Mouse (Mus musculus) naive thymus-derived CD4-positive, alpha-beta T cell, adult 2 months (primary cell): ENCODE data around the gene Pkd1l1.

ENCODE experiments used
- DNase-seq: peaks from one replicate; pipeline ENCODE4 v3.0.0-alpha.2; 2011; ENCODE audit warnings: low read depth

The Pkd1l1 gene

GRCm38 (mm10) chr11:8821403-8821802, 151.7 kb downstream of the Pkd1l1 start:
- no peak for DNase-seq

- no peak for DNase-seq
These were observed 155.7 kb downstream of the Pkd1l1 start for GRCm38 (mm10) chr11:8817376-8817775.

- no peak for DNase-seq
These were observed 158.8 kb downstream of the Pkd1l1 start for GRCm38 (mm10) chr11:8814097-8814790.

GRCm38 (mm10) chr11:8811506-8812100, 161.5 kb downstream of the Pkd1l1 start:
- no peak for DNase-seq

- no peak for DNase-seq
These were observed 163.4 kb downstream of the Pkd1l1 start for GRCm38 (mm10) chr11:8809644-8810043.

GRCm38 (mm10) chr11:8807009-8807408, 166.1 kb downstream of the Pkd1l1 start:
- DNase-seq = no peak

GRCm38 (mm10) chr11:8804178-8804577, 168.9 kb downstream of the Pkd1l1 start:
- no peak for DNase-seq

GRCm38 (mm10) chr11:8797486-8797885, 175.6 kb downstream of the Pkd1l1 start:
- no peak for DNase-seq

GRCm38 (mm10) chr11:8795031-8795430, 178.0 kb downstream of the Pkd1l1 start:
- no peak for DNase-seq

GRCm38 (mm10) chr11:8792146-8792545, 180.9 kb downstream of the Pkd1l1 start:
- no peak for DNase-seq

- no peak for DNase-seq
These were observed 183.9 kb downstream of the Pkd1l1 start for GRCm38 (mm10) chr11:8789186-8789585.

GRCm38 (mm10) chr11:8787604-8788003, 185.5 kb downstream of the Pkd1l1 start:
- DNase-seq = no peak

GRCm38 (mm10) chr11:8784413-8784812, 188.7 kb downstream of the Pkd1l1 start:
- no peak for DNase-seq

GRCm38 (mm10) chr11:8782141-8782465, 191.0 kb downstream of the Pkd1l1 start:
- no peak for DNase-seq

GRCm38 (mm10) chr11:8781308-8782140, 191.5 kb downstream of the Pkd1l1 start:
- no peak for DNase-seq

GRCm38 (mm10) chr11:8779427-8779826, 193.6 kb downstream of the Pkd1l1 start:
- DNase-seq = no peak
